Mouse (Mus musculus) heart, embryonic 14.5 days (tissue): ENCODE measurements around the gene Wipf1. TPM values are rescaled to one million over a fixed set of nuclear protein-coding genes. Genes with fewer than 3 reads are reported as not detected.

Source experiments
- ATAC-seq: fragments of 200-750 bp; cut with Nextera tagmentation; 2 replicates; pipeline ENCODE4 v1.8.0; 2017; ENCODE audit warnings: low read depth, moderate TSS enrichment; ENCODE audit not compliant: insufficient number of reproducible peaks, insufficient read depth, low FRiP score
- H3K27ac ChIP-seq, 2 experiments: fragments of 200-500 bp in 1 of 2; fragments of 300-500 bp in 1 of 2; sonication (generic) in 1 of 2; replicated peaks in 1 of 2; 2 replicates each; pipeline ENCODE4 v1.5.1; 2012 to 2014; ENCODE audit warnings: low read depth in 2 of 2, low read length in 2 of 2, control low read depth in 1 of 2, mild to moderate bottlenecking in 1 of 2, mixed read lengths in 1 of 2; ENCODE audit not compliant: control insufficient read depth in 1 of 2, insufficient read depth in 1 of 2
- H3K27me3 ChIP-seq: fragments of 300-500 bp; sonication (generic); 2 replicates; pipeline ENCODE4 v1.6.1; 2014; ENCODE audit warnings: mild to moderate bottlenecking, low read length, control low read depth; ENCODE audit not compliant: control insufficient read depth, insufficient read depth
- H3K36me3 ChIP-seq: fragments of 300-500 bp; sonication (generic); 2 replicates; pipeline ENCODE4 v1.6.1; 2014; ENCODE audit warnings: mild to moderate bottlenecking, control low read depth, low read length, mixed read lengths; ENCODE audit not compliant: control insufficient read depth, insufficient read depth
- H3K4me1 ChIP-seq, 2 experiments: fragments of 200-500 bp in 1 of 2; fragments of 300-500 bp in 1 of 2; sonication (generic) in 1 of 2; 2 replicates each; pipeline ENCODE4 v1.6.1; 2012 to 2014; ENCODE audit warnings: low read length in 2 of 2, control low read depth in 1 of 2, mixed read lengths in 1 of 2; ENCODE audit not compliant: control insufficient read depth in 2 of 2, insufficient read depth in 2 of 2
- H3K4me2 ChIP-seq: fragments of 300-500 bp; sonication (generic); 2 replicates; pipeline ENCODE4 v1.6.1; 2014; ENCODE audit warnings: mild to moderate bottlenecking, low read length
- H3K4me3 ChIP-seq, 2 experiments: fragments of 200-500 bp in 1 of 2; fragments of 300-500 bp in 1 of 2; sonication (generic) in 1 of 2; 2 replicates each; pipeline ENCODE4 v1.5.1; 2012 to 2014; ENCODE audit warnings: low read length in 2 of 2, mild to moderate bottlenecking in 2 of 2, control low read depth in 1 of 2, low read depth in 1 of 2, moderate library complexity in 1 of 2; ENCODE audit not compliant: control insufficient read depth in 1 of 2, insufficient read depth in 1 of 2
- H3K9ac ChIP-seq: fragments of 300-500 bp; sonication (generic); 2 replicates; pipeline ENCODE4 v1.6.1; 2014; ENCODE audit warnings: mild to moderate bottlenecking, low read length
- H3K9me3 ChIP-seq: fragments of 300-500 bp; sonication (generic); 2 replicates; pipeline ENCODE4 v1.6.1; 2016; ENCODE audit warnings: low read length, control low read depth; ENCODE audit not compliant: control insufficient read depth
- WGBS: fragments of 180-500 bp; shearing (Covaris S2); extraction: QIAGEN DNeasy Blood & Tissue Kit; methylation state at CpG from one replicate; pipeline ENCODE4 v1.1.7; 2014; 5-methylcytosine and 5-hydroxymethylcytosine counted together
- polyA plus RNA-seq: library from polyadenylated mRNA; unstranded; fragments of >200 nt; fragmentation: Nextera tagmentation; extraction: Ambion mirVana; gene quantifications from 2 replicates; pipeline ENCODE4 v1.2.1, GENCODE M21; 2014

The Wipf1 gene
- polyA plus RNA-seq, 1 experiment from 2014 or later = 7.6 TPM

DNA sequence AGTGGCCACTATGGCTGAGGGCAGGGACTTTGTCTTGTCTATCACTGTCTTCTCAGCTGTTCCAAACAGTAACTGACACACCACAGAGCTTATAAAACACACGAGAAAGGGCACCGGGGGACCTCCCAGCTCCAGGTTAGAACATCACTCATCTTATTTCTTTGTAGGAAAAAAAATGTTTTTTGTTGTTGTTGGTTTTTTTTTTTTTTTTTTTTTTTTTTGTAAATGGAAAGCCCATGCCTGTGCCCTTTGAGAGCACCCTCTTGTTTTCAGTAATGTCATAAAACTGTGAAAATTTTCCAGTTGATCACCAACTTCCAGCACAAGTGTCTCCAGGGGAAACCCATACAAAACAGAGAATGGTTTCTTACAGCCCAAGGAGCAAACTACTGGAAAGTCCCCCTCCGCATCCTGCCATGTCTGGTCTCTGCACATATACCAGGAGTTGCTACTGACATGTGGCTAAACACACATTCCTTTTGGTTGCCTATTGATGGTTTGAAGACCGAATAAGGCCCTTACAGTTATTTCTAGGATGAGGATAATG, 69.9 kb downstream of the Wipf1 start:
- 73% methylated on average over 4 of the region's 4 CpGs for WGBS
- Histone ChIP-seq H3K9me3 (no peaks in the 10 kb centered on the region), H3K9ac (no peak overlapping the region), H3K4me1 (peaks cover 3 to 5% of the 10 kb centered on the region in 2 experiments; a peak in 2 of 4 replicates), H3K4me2 (no peak overlapping the region), H3K36me3 (0 out of 2 replicates have a peak, but pooled peaks cover 2% of the 10 kb centered on the region), H3K27me3 (no peaks in the 10 kb centered on the region), H3K27ac (no peak overlapping the region), H3K4me3 (no peak overlapping the region)
- no peak for ATAC-seq

DNA sequence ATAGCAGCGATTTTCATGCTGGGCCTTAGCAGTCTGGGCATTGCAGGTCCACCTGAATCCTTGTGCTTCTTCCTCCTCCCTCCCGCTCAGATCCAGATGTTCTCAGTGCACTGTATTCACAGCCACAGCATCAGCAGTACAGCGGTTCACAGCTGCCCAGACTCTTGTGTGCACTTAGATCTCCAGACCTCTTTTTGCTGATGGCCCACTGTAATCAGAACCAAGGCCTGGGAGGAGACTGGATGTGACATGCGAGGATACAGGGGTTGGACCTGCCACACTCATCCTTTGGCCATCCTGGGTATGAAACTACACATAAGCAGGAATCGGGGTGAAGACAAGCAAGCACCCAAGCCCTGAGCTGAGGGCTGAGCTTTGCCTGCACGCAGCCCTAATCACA, 72.6 kb downstream of the Wipf1 start:
- Histone ChIP-seq H3K4me2 (no peak overlapping the region), H3K36me3 (0 out of 2 replicates have a peak, but pooled peaks cover 2% of the 10 kb centered on the region), H3K9me3 (no peaks in the 10 kb centered on the region), H3K4me1 (no peaks in the 10 kb centered on the region), H3K27ac (no peak overlapping the region), H3K9ac (no peak overlapping the region), H3K4me3 (no peak overlapping the region), H3K27me3 (no peaks in the 10 kb centered on the region)
- WGBS = 85% methylated on average over 6 of the region's 6 CpGs
- ATAC-seq = no peak

DNA sequence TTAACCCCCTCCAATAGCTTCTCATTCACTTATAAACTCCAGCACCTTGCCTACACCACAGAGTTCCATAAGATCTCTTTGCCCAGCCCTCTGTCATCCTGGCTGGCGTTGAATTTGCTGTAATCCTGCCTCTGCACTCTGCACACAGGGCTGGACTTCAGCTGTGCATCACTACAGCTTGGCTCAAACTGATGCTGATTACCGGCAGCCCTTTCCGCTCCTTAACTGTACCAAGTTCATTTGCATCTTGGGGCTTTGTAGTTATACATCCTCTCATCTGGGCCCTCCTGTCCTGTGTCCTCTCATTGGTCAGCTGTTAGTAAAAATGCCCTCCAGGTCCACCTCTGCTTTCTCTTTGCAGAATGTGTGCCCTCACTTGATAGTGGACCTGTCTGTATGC, 73.4 kb downstream of the Wipf1 start:
- WGBS = 79% methylated on average over 3 of the region's 3 CpGs
- no peak overlapping the region for H3K27ac ChIP-seq

GRCm38 (mm10) chr2:73455541-73455940, 74.0 kb downstream of the Wipf1 start:
- H3K4me1 ChIP-seq = peaks cover 0 to under 1% of the 10 kb centered on the region in 2 experiments; a peak in 2 of 4 replicates
- H3K27me3 ChIP-seq = no peaks in the 10 kb centered on the region
- H3K27ac ChIP-seq = no peak overlapping the region
- H3K4me2 ChIP-seq = no peak overlapping the region
- no peak overlapping the region for H3K4me3 ChIP-seq
- no peak overlapping the region for H3K9ac ChIP-seq
- no peak for ATAC-seq
- H3K36me3 ChIP-seq = 0 out of 2 replicates have a peak, but pooled peaks cover 2% of the 10 kb centered on the region
- WGBS = 74% methylated on average over 4 of the region's 4 CpGs
- H3K9me3 ChIP-seq = no peaks in the 10 kb centered on the region

More for the DNA sequence above, 73.4 kb downstream of the Wipf1 start:
- Histone ChIP-seq H3K4me3 (no peak overlapping the region), H3K9ac (no peak overlapping the region), H3K4me2 (no peak overlapping the region), H3K27me3 (no peaks in the 10 kb centered on the region), H3K9me3 (no peaks in the 10 kb centered on the region), H3K36me3 (0 out of 2 replicates have a peak, but pooled peaks cover 2% of the 10 kb centered on the region), H3K4me1 (no peaks in the 10 kb centered on the region)
- ATAC-seq = no peak

- no peak for ATAC-seq
- no peak overlapping the region for H3K4me2 ChIP-seq
- H3K27ac ChIP-seq = no peak overlapping the region
- 0 out of 2 replicates have a peak, but pooled peaks cover 2% of the 10 kb centered on the region for H3K36me3 ChIP-seq
- no peaks in the 10 kb centered on the region for H3K9me3 ChIP-seq
- H3K4me3 ChIP-seq = no peak overlapping the region
- 85% methylated on average over 13 of the region's 13 CpGs for WGBS
- H3K27me3 ChIP-seq = no peaks in the 10 kb centered on the region
- no peak overlapping the region for H3K9ac ChIP-seq
- peaks cover 0 to 3% of the 10 kb centered on the region in 2 experiments; a peak in 2 of 4 replicates for H3K4me1 ChIP-seq
These were observed 74.9 kb downstream of the Wipf1 start for GRCm38 (mm10) chr2:73454682-73455081.

- H3K9ac ChIP-seq = no peak overlapping the region
- H3K27ac ChIP-seq = no peak overlapping the region
- peaks cover 0 to 3% of the 10 kb centered on the region in 2 experiments; a peak in 2 of 4 replicates for H3K4me1 ChIP-seq
- no peak overlapping the region for H3K4me2 ChIP-seq
- no peak overlapping the region for H3K4me3 ChIP-seq
- no peak for ATAC-seq
- no peaks in the 10 kb centered on the region for H3K9me3 ChIP-seq
- H3K27me3 ChIP-seq = no peaks in the 10 kb centered on the region
- H3K36me3 ChIP-seq = 0 out of 2 replicates have a peak, but pooled peaks cover 2% of the 10 kb centered on the region
- WGBS = 62% methylated on average over 4 of the region's 4 CpGs
These were observed 75.3 kb downstream of the Wipf1 start for GRCm38 (mm10) chr2:73454186-73454585.

- H3K9ac ChIP-seq = no peak overlapping the region
- H3K27me3 ChIP-seq = no peaks in the 10 kb centered on the region
- no peak overlapping the region for H3K4me2 ChIP-seq
- H3K9me3 ChIP-seq = no peaks in the 10 kb centered on the region
- no peak overlapping the region for H3K27ac ChIP-seq
- H3K4me3 ChIP-seq = no peak overlapping the region
- 55% methylated on average over 4 of the region's 4 CpGs for WGBS
- peaks cover 0 to 3% of the 10 kb centered on the region in 2 experiments; a peak in 2 of 4 replicates for H3K4me1 ChIP-seq
- 0 out of 2 replicates have a peak, but pooled peaks cover 2% of the 10 kb centered on the region for H3K36me3 ChIP-seq
- no peak for ATAC-seq
These were observed 75.8 kb downstream of the Wipf1 start for GRCm38 (mm10) chr2:73453717-73454116.

DNA sequence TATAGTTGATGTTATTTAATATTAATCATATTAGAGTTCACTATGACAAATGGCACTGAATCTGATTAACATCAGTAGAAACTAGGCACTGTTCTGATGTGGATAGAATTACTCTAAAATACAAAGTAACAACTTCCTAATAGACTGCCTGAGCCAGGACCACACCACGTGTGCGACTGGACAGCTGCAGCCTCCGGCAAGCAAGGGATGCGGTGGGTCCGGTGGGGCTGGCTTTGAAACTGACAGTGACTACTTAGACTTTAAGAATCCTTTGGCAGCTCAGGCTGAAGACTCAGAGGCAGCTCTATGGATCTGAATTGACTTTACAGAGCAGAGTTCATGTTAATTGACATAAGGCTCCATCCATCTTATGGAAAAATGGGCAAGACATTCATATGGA, 76.4 kb downstream of the Wipf1 start:
- ATAC-seq = no peak
- WGBS = 84% methylated on average over 5 of the region's 5 CpGs

More for the DNA sequence above, 76.4 kb downstream of the Wipf1 start:
- 0 out of 2 replicates have a peak, but pooled peaks cover 2% of the 10 kb centered on the region for H3K36me3 ChIP-seq
- H3K4me1 ChIP-seq = peaks cover 0 to 3% of the 10 kb centered on the region in 2 experiments; a peak in 2 of 4 replicates
- H3K9ac ChIP-seq = no peak overlapping the region
- no peak overlapping the region for H3K27ac ChIP-seq
- H3K4me2 ChIP-seq = no peak overlapping the region
- H3K27me3 ChIP-seq = no peaks in the 10 kb centered on the region
- H3K9me3 ChIP-seq = no peaks in the 10 kb centered on the region
- H3K4me3 ChIP-seq = no peak overlapping the region
